Mouse (Mus musculus): ENCODE data around the gene Trnp1.

DNA sequence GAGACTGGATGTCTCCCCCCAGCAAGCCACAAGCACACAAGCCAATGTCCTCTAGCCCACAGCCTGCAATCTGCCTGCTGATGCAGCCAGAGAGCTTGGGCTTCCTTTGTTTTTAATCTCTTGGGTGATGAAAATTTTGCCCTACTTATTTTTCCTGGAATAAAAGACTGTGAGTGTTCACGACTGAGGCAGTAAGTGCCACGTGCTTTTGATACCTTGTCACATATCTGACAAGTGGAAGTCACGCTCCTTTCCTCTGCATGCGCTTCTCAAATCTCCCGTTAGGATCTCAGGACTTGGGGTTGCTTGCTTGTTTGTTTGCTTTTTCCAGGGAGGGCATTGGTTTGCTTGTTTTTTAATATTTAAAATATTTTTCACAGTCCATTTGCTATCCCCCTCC is 6.0 kb upstream of the Trnp1 start:
- TF ChIP-seq CTCF (IDR thresholded peaks at IDR 0.05; ENCODE audit: borderline replicate concordance, extremely low read depth, insufficient read depth, insufficient read length) (no peak), POLR2A (IDR thresholded peaks at IDR 0.05; ENCODE audit: borderline replicate concordance, extremely low read depth, insufficient read depth, insufficient read length, poor library complexity, severe bottlenecking) (no peak)

Measured in brain, embryonic 14.5 days (tissue).